Mouse (Mus musculus): ENCODE measurements at regions not wholly inside any gene's neighbourhood (a gene's known extent, or its start where the extent isn't known, plus 50 kb on each side); places are given as distances from the start of the nearest gene placed in this dataset.

DNA sequence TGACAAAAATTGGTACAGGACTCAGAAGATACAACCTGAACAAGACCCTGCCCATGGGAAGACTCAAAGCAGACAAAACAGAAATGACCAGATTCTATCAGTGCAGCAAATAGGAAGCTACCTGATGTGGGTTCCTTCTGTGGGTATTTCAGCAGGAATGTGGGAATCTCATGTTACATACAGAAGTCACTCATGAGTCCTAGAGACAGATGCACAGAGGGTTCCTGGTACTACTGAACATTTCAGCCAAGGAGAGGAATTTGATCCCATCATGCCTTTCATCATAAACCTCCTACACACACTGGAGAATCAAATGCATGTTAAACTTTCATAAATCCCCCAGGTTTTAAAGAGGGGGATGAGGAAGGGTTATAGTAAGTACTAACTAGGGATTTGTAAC lies 390.8 kb downstream of the 4930474N05Rik start:
- Histone ChIP-seq H3K9ac (no peak overlapping the region), H3K4me2 (replicated peaks) (no peak overlapping the region), H3K27ac (no peak overlapping the region), H3K27me3 (no peaks in the 10 kb centered on the region), H3K36me3 (no peaks in the 10 kb centered on the region), H3K4me1 (no peaks in the 10 kb centered on the region), H3K4me3 (no peak overlapping the region), H3K9me3 (no peaks in the 10 kb centered on the region)
- no peak for ATAC-seq (ENCODE audit: insufficient number of reproducible peaks, insufficient read depth, low FRiP score, low TSS enrichment)

DNA sequence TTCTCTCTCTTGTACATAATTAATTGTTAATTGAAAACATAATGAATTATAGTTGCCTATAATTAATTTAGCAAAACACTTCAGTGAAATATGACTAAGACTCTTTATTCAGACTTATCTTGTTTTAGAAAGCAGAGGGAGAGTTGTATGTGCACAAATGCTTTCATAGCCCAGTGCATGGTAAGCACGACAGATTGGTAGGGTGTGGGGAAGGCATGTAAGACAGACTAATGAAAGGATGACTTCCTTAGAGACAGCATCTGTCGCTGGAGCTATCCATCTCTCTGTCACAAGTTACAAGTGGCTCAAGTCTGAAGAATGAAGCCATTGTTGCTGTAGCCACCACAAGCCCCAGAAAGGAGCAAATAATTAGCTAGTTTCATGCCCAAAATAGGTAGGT lies 376.9 kb downstream of the 4930474N05Rik start:
- WGBS = 41% methylated on average over 2 of the region's 2 CpGs
- ATAC-seq (ENCODE audit: insufficient number of reproducible peaks, insufficient read depth, low FRiP score, low TSS enrichment) = no peak
- Histone ChIP-seq H3K27me3 (no peaks in the 10 kb centered on the region), H3K4me2 (replicated peaks) (no peak overlapping the region), H3K27ac (no peak overlapping the region), H3K36me3 (no peaks in the 10 kb centered on the region), H3K4me1 (no peaks in the 10 kb centered on the region), H3K9ac (no peak overlapping the region), H3K4me3 (no peak overlapping the region), H3K9me3 (no peaks in the 10 kb centered on the region)

DNA sequence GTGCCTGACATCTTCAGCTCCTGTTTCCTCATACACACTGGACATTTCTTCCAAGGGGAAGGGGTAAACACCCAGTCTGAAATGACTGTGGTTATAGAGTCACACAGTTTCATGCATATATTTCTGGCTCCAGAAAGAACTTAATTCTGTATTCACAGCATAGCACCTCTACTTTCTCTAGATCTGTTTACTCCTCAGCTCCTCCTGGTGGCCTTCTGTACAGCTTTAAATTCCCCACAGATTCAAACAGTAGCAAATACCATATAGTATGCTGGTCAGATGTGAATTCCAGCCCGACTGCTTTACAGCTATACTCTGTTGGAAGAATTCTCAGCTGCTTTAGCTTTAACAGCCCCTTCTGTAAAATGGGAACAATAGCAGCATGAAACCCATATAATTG lies 375.6 kb downstream of the 4930474N05Rik start:
- Histone ChIP-seq H3K36me3 (no peaks in the 10 kb centered on the region), H3K27ac (no peak overlapping the region), H3K9ac (no peak overlapping the region), H3K9me3 (no peaks in the 10 kb centered on the region), H3K4me2 (replicated peaks) (no peak overlapping the region), H3K4me1 (no peaks in the 10 kb centered on the region), H3K27me3 (no peaks in the 10 kb centered on the region), H3K4me3 (no peak overlapping the region)
- 79% methylated on average over 1 of the region's 1 CpGs for WGBS
- no peak for ATAC-seq (ENCODE audit: insufficient number of reproducible peaks, insufficient read depth, low FRiP score, low TSS enrichment)

DNA sequence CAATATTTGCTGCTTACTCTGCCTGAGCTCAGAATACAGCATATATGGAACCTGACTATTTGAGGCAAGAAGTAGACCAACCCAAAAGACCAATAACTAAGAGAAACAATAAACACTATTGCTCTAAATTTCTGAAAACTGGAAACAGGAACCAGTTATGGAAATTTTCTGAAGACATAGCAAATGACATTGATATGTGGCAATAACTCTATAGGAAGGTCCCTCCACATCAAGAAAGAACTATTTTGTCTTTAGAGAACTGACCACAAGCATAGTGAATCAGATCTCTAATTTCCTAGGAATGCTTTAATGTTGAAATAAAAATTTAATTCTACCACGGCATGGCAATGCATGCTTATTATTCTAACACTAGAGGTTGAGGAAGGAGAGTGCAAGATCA lies 358.3 kb downstream of the 4930474N05Rik start:
- no peaks in the 10 kb centered on the region for H3K4me1 ChIP-seq
- H3K9ac ChIP-seq = no peak overlapping the region
- H3K9me3 ChIP-seq = no peaks in the 10 kb centered on the region
- WGBS = 73% methylated on average over 1 of the region's 1 CpGs
- no peak overlapping the region for H3K27ac ChIP-seq
- no peak overlapping the region for H3K4me2 ChIP-seq (replicated peaks)
- H3K4me3 ChIP-seq = no peak overlapping the region
- ATAC-seq (ENCODE audit: insufficient number of reproducible peaks, insufficient read depth, low FRiP score, low TSS enrichment) = no peak
- no peaks in the 10 kb centered on the region for H3K27me3 ChIP-seq
- H3K36me3 ChIP-seq = no peaks in the 10 kb centered on the region

DNA sequence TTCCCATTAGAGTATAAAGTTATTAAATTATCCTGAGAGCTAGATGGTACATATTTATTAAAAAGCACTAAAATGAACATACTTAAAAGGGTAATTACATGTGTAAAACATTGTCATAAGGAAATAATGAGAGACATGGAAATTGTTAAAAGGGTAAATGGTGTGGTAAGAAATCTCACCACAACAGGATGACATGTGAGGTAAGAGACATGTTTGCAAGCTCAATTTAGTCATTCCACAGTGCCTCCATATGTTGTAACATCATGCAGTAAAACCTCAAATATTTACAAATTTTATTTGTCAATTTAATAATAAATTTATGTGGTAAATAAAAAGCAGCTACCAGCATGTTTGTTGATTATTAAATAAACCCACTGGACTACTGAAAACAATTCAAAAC lies 355.4 kb downstream of the 4930474N05Rik start:
- H3K27me3 ChIP-seq = no peaks in the 10 kb centered on the region
- H3K4me2 ChIP-seq (replicated peaks) = no peak overlapping the region
- H3K9ac ChIP-seq = no peak overlapping the region
- no peaks in the 10 kb centered on the region for H3K4me1 ChIP-seq
- H3K27ac ChIP-seq = no peak overlapping the region
- ATAC-seq (ENCODE audit: insufficient number of reproducible peaks, insufficient read depth, low FRiP score, low TSS enrichment) = no peak
- H3K4me3 ChIP-seq = no peak overlapping the region
- H3K9me3 ChIP-seq = no peaks in the 10 kb centered on the region
- no peaks in the 10 kb centered on the region for H3K36me3 ChIP-seq

DNA sequence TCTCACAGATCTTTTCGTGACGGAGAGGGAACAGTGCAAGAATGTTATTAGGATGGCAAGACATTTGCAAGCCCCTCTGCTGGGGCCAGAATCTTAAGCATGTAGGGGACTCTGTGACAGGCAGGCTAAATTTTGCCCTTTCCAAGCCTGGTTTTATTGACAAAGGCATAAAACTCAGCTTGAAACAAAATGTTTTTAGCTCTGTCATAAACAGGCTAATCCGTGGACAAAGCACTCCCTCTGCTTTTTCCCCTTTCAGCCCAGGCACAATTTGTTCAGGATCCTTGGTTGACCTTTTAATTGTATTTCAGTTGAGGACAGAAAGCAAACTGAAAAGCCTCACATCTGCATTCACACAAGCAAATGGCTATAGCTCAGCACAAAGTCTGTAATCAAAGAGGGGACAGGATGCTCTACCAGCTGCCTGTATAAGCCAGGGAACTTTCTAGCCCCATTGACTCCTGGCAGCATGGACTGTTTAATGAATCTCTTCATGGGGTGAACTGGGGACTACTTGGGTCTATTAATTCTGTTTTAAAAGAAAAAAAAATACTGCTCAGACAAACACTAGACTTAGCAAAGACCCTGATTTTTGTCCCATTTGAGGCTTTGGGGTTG lies 320.0 kb downstream of the 4930474N05Rik start:
- Histone ChIP-seq H3K4me2 (replicated peaks) (no peak overlapping the region), H3K9me3 (no peaks in the 10 kb centered on the region), H3K27me3 (no peaks in the 10 kb centered on the region), H3K4me3 (no peak overlapping the region), H3K9ac (no peak overlapping the region), H3K27ac (no peak overlapping the region), H3K36me3 (no peaks in the 10 kb centered on the region), H3K4me1 (no peaks in the 10 kb centered on the region)
- 72% methylated on average over 3 of the region's 3 CpGs for WGBS
- ATAC-seq (ENCODE audit: insufficient number of reproducible peaks, insufficient read depth, low FRiP score, low TSS enrichment) = no peak

DNA sequence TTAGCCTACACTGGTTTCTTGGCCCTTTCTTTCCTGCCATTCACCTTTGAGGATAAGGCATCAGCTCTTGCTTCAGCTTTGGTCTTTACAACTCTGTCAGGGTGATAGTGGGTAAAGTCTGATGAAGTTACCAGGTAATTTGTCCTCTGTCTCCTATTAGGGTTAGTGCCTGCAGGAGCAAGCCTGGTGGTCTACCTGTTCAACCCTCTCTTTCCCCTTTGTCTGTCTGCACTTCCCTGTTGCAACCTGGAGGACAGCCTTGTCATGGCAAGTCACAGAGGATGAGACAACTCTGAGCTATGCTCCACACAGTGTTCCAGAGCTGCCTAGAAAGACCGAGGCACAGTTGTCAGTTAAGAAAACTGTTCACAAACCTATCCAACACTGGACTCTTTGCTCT lies 319.5 kb downstream of the 4930474N05Rik start:
- H3K9ac ChIP-seq = no peak overlapping the region
- WGBS = 84% methylated on average over 1 of the region's 1 CpGs
- H3K4me2 ChIP-seq (replicated peaks) = no peak overlapping the region
- no peak overlapping the region for H3K27ac ChIP-seq
- no peaks in the 10 kb centered on the region for H3K4me1 ChIP-seq
- no peak overlapping the region for H3K4me3 ChIP-seq
- ATAC-seq (ENCODE audit: insufficient number of reproducible peaks, insufficient read depth, low FRiP score, low TSS enrichment) = no peak
- no peaks in the 10 kb centered on the region for H3K27me3 ChIP-seq
- no peaks in the 10 kb centered on the region for H3K9me3 ChIP-seq
- H3K36me3 ChIP-seq = no peaks in the 10 kb centered on the region

Measured in embryonic facial prominence, embryonic 12.5 days (tissue).